Mouse (Mus musculus) left cerebral cortex, adult 18-20 months (tissue): ENCODE results near the gene Rubcnl. TPM values are rescaled to one million over a fixed set of nuclear protein-coding genes. Genes with fewer than 3 reads are reported as not detected.

Experiments used
- DNase-seq, 2 experiments: peaks; one replicate each; pipeline ENCODE4 v3.0.0; 2021 to 2022; ENCODE audit warnings: low spot score in 2 of 2, mixed read lengths in 1 of 2
- total RNA-seq, 2 experiments: library from RNA; stranded (reverse); gene quantifications; 2 replicates each; pipeline ENCODE4 v1.2.3; 2021

The Rubcnl gene
- total RNA-seq, 2 experiments from 2014 or later = 1.8 to 2.1 TPM

DNA sequence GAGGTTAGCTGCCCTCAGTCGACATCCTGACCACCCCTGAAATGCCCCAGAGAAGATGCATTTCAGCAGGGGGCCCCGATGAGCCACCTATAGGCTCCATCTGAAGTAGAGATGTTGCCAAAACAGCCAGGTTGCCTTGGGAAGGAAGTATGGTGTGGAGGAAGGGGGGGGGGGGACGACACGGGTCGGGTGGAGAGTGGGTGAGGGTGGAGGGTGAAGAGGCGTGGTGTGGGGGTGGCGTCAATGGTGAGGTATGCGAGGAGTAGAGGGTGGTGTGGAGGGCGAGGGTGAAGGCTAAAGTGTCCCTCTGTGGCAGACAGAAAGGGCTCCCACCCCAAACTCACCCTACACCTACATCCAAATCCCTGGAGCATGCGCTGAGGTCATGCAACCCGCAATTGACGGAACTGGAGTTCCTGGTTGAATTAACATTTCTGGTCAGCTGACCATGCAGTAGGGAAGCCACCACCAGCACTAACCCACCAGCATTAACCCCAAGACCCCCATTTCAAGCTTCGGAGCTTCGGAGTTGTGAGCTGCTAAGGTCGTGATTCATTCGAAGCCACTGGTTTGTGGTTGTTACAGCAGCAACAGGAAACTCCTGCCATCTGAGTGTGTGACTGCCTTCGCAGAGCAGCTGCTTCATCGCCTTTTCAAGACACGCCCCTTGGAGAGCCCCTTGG, 52.7 kb downstream of the Rubcnl start:
- DNase-seq = no peak

DNA sequence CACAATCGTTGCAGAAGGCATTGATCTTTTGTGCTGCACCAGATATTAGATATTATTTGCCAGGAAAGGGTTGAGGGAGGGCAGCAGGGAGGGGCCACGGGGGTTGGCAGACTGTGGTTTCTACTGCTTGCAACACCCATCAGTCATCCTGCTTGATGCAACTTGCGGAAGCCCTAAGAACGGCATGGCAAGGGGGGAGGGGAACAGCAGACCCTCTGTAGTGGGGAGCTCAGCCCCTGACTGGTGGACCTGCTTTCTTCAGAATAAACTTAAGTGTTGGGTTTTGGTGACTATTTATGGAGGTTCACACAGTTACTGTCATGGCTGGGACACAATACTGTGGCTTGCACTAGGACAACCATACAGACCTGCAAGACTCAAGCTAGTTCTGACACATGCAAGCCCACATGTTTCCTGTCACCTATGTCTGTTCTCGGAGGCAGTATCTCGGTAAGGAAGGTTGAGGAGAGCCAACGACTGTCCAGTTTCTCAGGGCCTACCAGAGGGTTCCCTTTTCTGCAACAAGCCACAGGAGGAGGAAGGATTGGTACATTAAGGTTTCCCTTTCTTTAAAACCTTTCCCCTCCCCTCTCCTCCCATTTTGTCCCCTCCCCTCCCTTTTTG, 53.6 kb downstream of the Rubcnl start:
- no peak for DNase-seq

DNA sequence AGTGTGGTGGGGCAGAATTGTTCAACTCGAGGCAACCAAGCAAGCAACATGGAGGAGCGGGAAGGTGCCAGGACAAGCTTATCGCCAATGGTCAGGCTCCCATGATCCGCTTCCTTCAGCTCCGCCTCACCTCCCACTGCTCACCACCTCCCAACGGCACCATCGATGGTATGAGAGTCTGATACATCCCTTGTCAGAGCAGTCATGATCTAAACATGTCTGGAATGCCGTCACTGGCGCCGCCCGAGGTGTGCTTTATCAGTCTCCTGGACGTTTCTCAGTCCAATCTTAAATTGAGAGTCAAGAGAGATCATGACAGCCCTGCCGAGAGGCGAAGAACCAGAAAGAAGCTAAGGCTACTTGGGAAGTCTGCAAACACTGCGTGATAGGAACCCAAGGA, 55.3 kb downstream of the Rubcnl start:
- no peak for DNase-seq

DNA sequence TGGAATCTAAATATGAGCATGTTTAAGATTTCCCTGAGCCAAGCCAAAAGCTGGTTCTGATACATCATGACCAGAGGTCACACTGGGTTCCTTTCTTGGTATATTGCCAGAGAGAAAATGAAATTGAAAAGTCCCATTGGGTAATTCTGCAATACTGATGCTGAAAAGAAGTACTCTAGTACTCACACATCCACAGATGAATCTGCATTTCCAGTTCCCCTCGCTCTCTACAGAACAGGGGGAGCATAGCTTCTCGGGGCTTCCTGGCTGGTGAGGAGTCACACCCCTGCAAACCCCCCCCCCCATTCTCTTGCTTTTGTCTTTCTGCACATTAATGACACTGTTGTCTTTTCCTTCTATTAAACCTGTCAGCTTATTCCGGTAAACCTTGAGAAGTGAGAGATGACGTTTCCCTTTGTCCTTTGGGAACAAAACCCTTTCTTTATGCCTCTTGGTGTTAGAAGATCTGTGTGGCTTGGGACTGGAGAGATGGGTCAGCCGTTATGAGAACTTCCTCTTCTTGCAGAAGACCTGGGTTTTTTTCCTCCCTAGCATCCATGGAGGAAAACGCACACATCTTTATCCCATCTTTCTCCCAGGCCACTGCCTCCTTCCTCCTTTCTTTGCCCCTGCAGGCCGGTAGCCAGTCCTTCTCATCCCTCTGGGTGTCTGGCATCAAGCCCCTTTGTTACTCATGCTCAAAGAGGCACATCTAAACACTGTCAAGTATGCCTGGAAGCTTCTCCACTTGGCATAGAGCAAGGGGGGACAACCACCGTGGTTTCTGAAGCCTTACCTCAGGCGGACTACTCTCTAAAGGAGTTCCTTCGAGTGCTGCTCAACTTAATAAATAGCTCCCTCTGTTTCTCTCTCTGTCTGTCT, 59.7 kb downstream of the Rubcnl start:
- DNase-seq = no peak

DNA sequence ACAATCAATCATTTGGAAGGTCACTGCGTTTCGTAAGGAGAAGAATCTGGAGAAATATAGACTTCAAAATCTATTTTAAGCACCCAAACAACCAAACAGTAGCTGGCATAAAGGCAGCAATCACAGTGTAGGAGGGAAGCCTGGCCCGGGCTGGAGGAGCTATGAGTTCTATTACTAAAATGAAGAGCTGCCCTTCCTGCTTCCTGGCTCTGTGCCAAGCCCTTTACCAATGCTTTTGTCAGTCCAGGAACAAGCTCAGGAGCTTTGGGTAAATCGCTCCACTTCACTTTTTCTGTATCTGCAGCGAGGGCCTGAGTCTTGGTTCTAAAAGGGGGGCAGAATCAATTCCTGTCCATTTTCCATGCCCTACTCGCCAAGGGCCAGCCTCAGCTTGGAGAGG, 62.1 kb downstream of the Rubcnl start:
- no peak for DNase-seq

Other genes starting within 250 kb of the Rubcnl start
- 10 to 100 TPM; 14.4 to 15.0 TPM for gene Lrch1, start 68.2 kb upstream of the Rubcnl start, total RNA-seq
- not detected for gene Lrrc63, start 114.9 kb downstream of the Rubcnl start, total RNA-seq
- gene Lcp1, start 115.1 kb downstream of the Rubcnl start, total RNA-seq = 1 to 10 TPM; 6.2 to 7.1 TPM
- not detected for gene Cpb2, start 226.3 kb downstream of the Rubcnl start, total RNA-seq